Mouse (Mus musculus): ENCODE results near the gene Olfm2. TPM values are rescaled to one million over a fixed set of nuclear protein-coding genes. Genes with fewer than 3 reads are reported as not detected.

The Olfm2 gene
- polyA plus RNA-seq, 1 experiment from 2014 or later = 269 TPM

DNA sequence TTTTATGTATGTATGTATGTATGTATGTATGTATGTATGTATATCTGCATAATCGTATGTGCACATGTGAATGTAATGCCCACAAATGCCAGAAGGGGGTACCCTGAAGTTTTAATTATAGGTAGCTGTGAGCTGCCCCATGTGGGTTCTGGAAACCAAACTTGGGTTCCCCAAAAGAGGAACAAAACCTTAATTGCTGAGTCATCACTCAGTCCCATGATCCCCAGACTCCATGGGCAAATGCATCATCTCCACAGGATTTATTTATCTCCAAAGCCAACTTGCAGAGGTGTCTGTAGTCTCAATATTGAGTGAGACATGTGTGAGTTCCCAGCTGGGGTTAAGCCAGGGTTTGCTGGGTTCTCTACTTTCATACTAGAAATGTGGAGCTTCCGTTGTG, 8.9 kb downstream of the Olfm2 start:
- Histone ChIP-seq H3K9me3 (ENCODE audit: control insufficient read depth, low read length) (no peaks in the 10 kb centered on the region), H3K9ac (ENCODE audit: low read depth, low read length) (no peak overlapping the region), H3K4me1 (ENCODE audit: control insufficient read depth, insufficient read depth, low read depth, low read length) (no peaks in the 10 kb centered on the region), H3K27me3 (replicated peaks; ENCODE audit: control insufficient read depth, insufficient read depth, low read length) (no peaks in the 10 kb centered on the region), H3K36me3 (ENCODE audit: control insufficient read depth, insufficient read depth, low read length) (no peaks in the 10 kb centered on the region; the same call in 1 of the 2 replicates), H3K27ac (ENCODE audit: low read depth, low read length) (no peak overlapping the region), H3K4me2 (ENCODE audit: low read length) (no peak overlapping the region), H3K4me3 (ENCODE audit: low read length) (no peak overlapping the region)
- no peak for ATAC-seq
- 98% methylated on average over 2 of the region's 2 CpGs for WGBS

GRCm38 (mm10) chr9:20734692-20735091, 11.5 kb downstream of the Olfm2 start:
- Histone ChIP-seq H3K4me2 (ENCODE audit: low read length) (no peak overlapping the region), H3K36me3 (ENCODE audit: control insufficient read depth, insufficient read depth, low read length) (no peaks in the 10 kb centered on the region; the same call in 1 of the 2 replicates), H3K9ac (ENCODE audit: low read depth, low read length) (no peak overlapping the region), H3K27me3 (replicated peaks; ENCODE audit: control insufficient read depth, insufficient read depth, low read length) (no peaks in the 10 kb centered on the region), H3K4me3 (ENCODE audit: low read length) (no peak overlapping the region), H3K9me3 (ENCODE audit: control insufficient read depth, low read length) (no peaks in the 10 kb centered on the region), H3K4me1 (ENCODE audit: control insufficient read depth, insufficient read depth, low read depth, low read length) (no peaks in the 10 kb centered on the region), H3K27ac (ENCODE audit: low read depth, low read length) (no peak overlapping the region)
- no peak for ATAC-seq
- 76% methylated on average over 3 of the region's 3 CpGs for WGBS

GRCm38 (mm10) chr9:20731797-20732196, 14.4 kb downstream of the Olfm2 start:
- H3K4me1 ChIP-seq (ENCODE audit: control insufficient read depth, insufficient read depth, low read depth, low read length) = peaks cover 10% of the 10 kb centered on the region
- H3K36me3 ChIP-seq (ENCODE audit: control insufficient read depth, insufficient read depth, low read length) = no peaks in the 10 kb centered on the region; the same call in 1 of the 2 replicates
- no peak overlapping the region for H3K4me3 ChIP-seq (ENCODE audit: low read length)
- no peak overlapping the region for H3K27ac ChIP-seq (ENCODE audit: low read depth, low read length)
- no peak overlapping the region for H3K4me2 ChIP-seq (ENCODE audit: low read length)
- no peaks in the 10 kb centered on the region for H3K9me3 ChIP-seq (ENCODE audit: control insufficient read depth, low read length)
- H3K9ac ChIP-seq (ENCODE audit: low read depth, low read length) = no peak overlapping the region
- no peak for ATAC-seq
- H3K27me3 ChIP-seq (replicated peaks; ENCODE audit: control insufficient read depth, insufficient read depth, low read length) = no peaks in the 10 kb centered on the region; the same call in 1 of the 2 replicates
- WGBS = 67% methylated on average over 4 of the region's 4 CpGs

- no peak for ATAC-seq
- Histone ChIP-seq H3K4me3 (ENCODE audit: low read length) (no peak overlapping the region), H3K27ac (ENCODE audit: low read depth, low read length) (no peak overlapping the region), H3K36me3 (ENCODE audit: control insufficient read depth, insufficient read depth, low read length) (no peaks in the 10 kb centered on the region; the same call in 1 of the 2 replicates), H3K27me3 (replicated peaks; ENCODE audit: control insufficient read depth, insufficient read depth, low read length) (no peaks in the 10 kb centered on the region; the same call in 1 of the 2 replicates), H3K4me1 (ENCODE audit: control insufficient read depth, insufficient read depth, low read depth, low read length) (peaks cover 25% of the 10 kb centered on the region), H3K9me3 (ENCODE audit: control insufficient read depth, low read length) (no peaks in the 10 kb centered on the region), H3K9ac (ENCODE audit: low read depth, low read length) (no peak overlapping the region), H3K4me2 (ENCODE audit: low read length) (no peak overlapping the region)
- WGBS = 35% methylated on average over 6 of the region's 6 CpGs
Observed at GRCm38 (mm10) chr9:20729451-20729850, 16.7 kb downstream of the Olfm2 start.

- H3K27me3 ChIP-seq (replicated peaks; ENCODE audit: control insufficient read depth, insufficient read depth, low read length) = no peaks in the 10 kb centered on the region; the same call in 1 of the 2 replicates
- peak; percentile 46 for ATAC-seq
- no peaks in the 10 kb centered on the region for H3K36me3 ChIP-seq (ENCODE audit: control insufficient read depth, insufficient read depth, low read length)
- no peaks in the 10 kb centered on the region for H3K9me3 ChIP-seq (ENCODE audit: control insufficient read depth, low read length)
- peak overlapping the region; percentile 95 for H3K4me2 ChIP-seq (ENCODE audit: low read length)
- 2% methylated on average over 26 of the region's 46 CpGs for WGBS
- peaks cover 25% of the 10 kb centered on the region for H3K4me1 ChIP-seq (ENCODE audit: control insufficient read depth, insufficient read depth, low read depth, low read length)
- H3K27ac ChIP-seq (ENCODE audit: low read depth, low read length) = no peak overlapping the region; the same call in 1 of the 2 replicates
- peak overlapping the region; percentile 73 for H3K9ac ChIP-seq (ENCODE audit: low read depth, low read length)
- H3K4me3 ChIP-seq (ENCODE audit: low read length) = peak overlapping the region; percentile 63
Observed at GRCm38 (mm10) chr9:20727601-20728113, 18.5 kb downstream of the Olfm2 start.

DNA sequence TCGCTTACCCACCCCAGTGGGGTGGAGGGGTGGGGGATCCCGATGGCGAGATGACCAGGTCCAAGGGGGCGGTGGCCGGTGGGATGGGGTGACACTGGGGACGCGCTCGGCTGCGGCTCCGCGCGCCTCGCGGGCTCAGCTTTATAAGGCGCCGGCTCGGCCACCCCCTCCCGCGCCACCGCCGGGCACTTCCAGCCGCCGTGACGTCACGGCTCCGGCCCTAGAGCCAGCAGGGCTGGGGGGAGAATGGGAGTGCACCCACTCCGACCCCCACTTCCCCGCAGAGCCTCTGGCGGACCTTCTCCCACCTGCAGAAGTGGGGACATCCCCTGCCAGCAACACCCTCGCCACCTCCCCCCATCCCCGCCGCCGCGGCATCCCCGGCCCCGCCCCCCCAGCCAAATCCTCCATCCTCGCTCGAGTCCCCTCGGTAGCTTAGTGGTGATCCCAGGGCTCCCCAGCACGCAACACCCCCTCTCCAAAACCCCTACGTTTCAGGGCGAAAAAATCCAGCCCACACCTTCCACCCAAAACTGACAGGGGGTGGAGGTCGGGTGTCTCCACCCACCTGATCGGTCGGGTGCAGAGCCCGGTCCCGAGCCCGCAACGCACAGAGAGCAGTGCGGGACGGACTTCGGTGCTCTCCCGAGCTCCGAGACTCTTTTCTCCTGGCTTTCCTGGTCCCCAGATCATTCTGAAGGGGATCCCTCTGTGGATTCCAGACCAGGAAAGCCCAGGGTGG, 19.1 kb downstream of the Olfm2 start:
- Histone ChIP-seq H3K4me1 (ENCODE audit: control insufficient read depth, insufficient read depth, low read depth, low read length) (peaks cover 25% of the 10 kb centered on the region), H3K9ac (ENCODE audit: low read depth, low read length) (peak overlapping the region; percentile 73), H3K27ac (ENCODE audit: low read depth, low read length) (no peak overlapping the region; the same call in 1 of the 2 replicates), H3K27me3 (replicated peaks; ENCODE audit: control insufficient read depth, insufficient read depth, low read length) (no peaks in the 10 kb centered on the region; the same call in 1 of the 2 replicates), H3K9me3 (ENCODE audit: control insufficient read depth, low read length) (no peaks in the 10 kb centered on the region), H3K4me3 (ENCODE audit: low read length) (peak overlapping the region; percentile 63), H3K4me2 (ENCODE audit: low read length) (peak overlapping the region; percentile 95), H3K36me3 (ENCODE audit: control insufficient read depth, insufficient read depth, low read length) (no peaks in the 10 kb centered on the region)
- WGBS = 1% methylated on average over 33 of the region's 54 CpGs
- ATAC-seq = peak; percentile 57

DNA sequence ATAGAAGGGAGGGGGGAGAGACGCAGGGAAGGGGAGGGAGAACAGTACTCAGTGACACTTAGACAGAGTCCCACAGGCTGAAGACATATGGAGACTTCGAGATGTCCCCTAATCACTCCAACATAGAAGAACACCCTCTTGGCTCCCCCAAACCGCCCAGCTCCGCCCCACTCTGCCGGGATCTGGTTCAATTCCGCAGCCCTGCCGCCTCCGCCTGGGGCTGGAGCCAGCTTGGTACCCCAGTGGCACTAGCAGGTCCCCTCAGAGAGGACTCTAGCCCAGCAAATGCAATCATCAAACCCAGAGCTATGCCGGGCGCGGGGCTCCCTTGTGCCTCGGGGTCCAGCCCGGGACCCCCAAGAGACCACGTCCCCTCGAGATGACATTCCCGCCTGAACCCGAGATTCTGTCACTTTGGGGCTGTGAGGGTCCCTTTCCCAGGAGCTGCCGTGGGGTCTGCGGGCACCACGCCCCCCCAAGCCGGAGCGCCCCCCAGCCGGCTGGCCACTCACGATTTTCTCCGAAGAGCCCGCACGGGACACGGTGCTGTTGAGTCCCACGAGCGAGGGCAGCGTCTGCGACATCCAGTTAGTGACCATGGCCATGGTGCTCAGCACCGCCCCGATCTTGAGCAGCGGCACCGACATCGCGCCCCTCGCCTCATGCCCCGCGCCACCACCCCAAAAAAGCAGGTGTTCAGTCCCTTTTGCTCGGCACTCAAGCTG, 19.9 kb downstream of the Olfm2 start:
- Histone ChIP-seq H3K27me3 (replicated peaks; ENCODE audit: control insufficient read depth, insufficient read depth, low read length) (no peaks in the 10 kb centered on the region; the same call in 1 of the 2 replicates), H3K4me1 (ENCODE audit: control insufficient read depth, insufficient read depth, low read depth, low read length) (peaks cover 25% of the 10 kb centered on the region), H3K9ac (ENCODE audit: low read depth, low read length) (peak overlapping the region; percentile 73), H3K36me3 (ENCODE audit: control insufficient read depth, insufficient read depth, low read length) (no peaks in the 10 kb centered on the region), H3K27ac (ENCODE audit: low read depth, low read length) (no peak overlapping the region), H3K4me2 (ENCODE audit: low read length) (peak overlapping the region; percentile 95), H3K9me3 (ENCODE audit: control insufficient read depth, low read length) (no peaks in the 10 kb centered on the region), H3K4me3 (ENCODE audit: low read length) (peak overlapping the region; percentile 63)
- WGBS = under 1% methylated on average over 42 of the region's 42 CpGs
- peak; percentile 41 for ATAC-seq

DNA sequence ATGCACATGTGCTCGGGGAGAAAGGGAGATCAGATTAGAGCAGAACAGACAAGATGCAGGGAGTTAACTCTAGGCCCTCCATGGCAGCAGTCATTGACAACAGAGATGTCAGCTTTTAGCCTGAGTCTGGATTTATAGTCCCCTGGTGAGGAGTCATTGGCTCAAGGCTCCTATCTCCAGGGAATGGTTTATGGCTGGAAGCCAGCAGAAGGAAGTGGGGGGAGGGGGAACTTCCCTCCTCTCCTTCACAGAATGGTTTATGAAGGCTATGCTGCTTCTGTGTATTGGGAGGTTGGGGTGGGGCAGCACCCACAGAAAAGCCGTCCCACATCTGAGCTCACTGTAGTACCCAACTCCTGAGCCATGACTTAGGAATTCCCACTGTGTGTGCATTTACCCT, 24.6 kb downstream of the Olfm2 start:
- Histone ChIP-seq H3K9ac (ENCODE audit: low read depth, low read length) (no peak overlapping the region), H3K4me3 (ENCODE audit: low read length) (no peak overlapping the region), H3K9me3 (ENCODE audit: control insufficient read depth, low read length) (no peaks in the 10 kb centered on the region), H3K27ac (ENCODE audit: low read depth, low read length) (no peak overlapping the region), H3K27me3 (replicated peaks; ENCODE audit: control insufficient read depth, insufficient read depth, low read length) (no peaks in the 10 kb centered on the region), H3K4me2 (ENCODE audit: low read length) (no peak overlapping the region), H3K4me1 (ENCODE audit: control insufficient read depth, insufficient read depth, low read depth, low read length) (peaks cover 15% of the 10 kb centered on the region), H3K36me3 (ENCODE audit: control insufficient read depth, insufficient read depth, low read length) (peaks cover 3% of the 10 kb centered on the region; the same call in 1 of the 2 replicates)
- ATAC-seq = no peak
- WGBS = 50% methylated on average over 2 of the region's 2 CpGs

- Histone ChIP-seq H3K36me3 (ENCODE audit: control insufficient read depth, insufficient read depth, low read length) (peaks cover 4% of the 10 kb centered on the region; the same call in 1 of the 2 replicates), H3K27ac (ENCODE audit: low read depth, low read length) (no peak overlapping the region)
- 72% methylated on average over 7 of the region's 7 CpGs for WGBS
Observed at GRCm38 (mm10) chr9:20715332-20715731, 30.8 kb downstream of the Olfm2 start.

More at GRCm38 (mm10) chr9:20715332-20715731, 30.8 kb downstream of the Olfm2 start:
- H3K9me3 ChIP-seq (ENCODE audit: control insufficient read depth, low read length) = no peaks in the 10 kb centered on the region
- peaks cover 8% of the 10 kb centered on the region for H3K4me1 ChIP-seq (ENCODE audit: control insufficient read depth, insufficient read depth, low read depth, low read length)
- no peaks in the 10 kb centered on the region for H3K27me3 ChIP-seq (replicated peaks; ENCODE audit: control insufficient read depth, insufficient read depth, low read length)
- no peak overlapping the region for H3K4me2 ChIP-seq (ENCODE audit: low read length)
- ATAC-seq = no peak
- no peak overlapping the region for H3K4me3 ChIP-seq (ENCODE audit: low read length)
- no peak overlapping the region for H3K9ac ChIP-seq (ENCODE audit: low read depth, low read length)
